Mouse (Mus musculus): ENCODE results near the gene Bcl2l1.

GRCm38 (mm10) chr2:152847815-152848302 lies 16.3 kb upstream of the Bcl2l1 start, which contains the start of gene Tpx2:
- TF ChIP-seq GATA1 (IDR thresholded peaks at IDR 0.05; ENCODE audit: low read length) (0 out of 2 replicates have a peak, but pooled peaks have one; percentile 20), TAL1 (IDR thresholded peaks at IDR 0.05; ENCODE audit: low read length) (no peak)

All from erythroblast, embryonic 14.5 days (primary cell).